Mouse (Mus musculus) erythroblast, embryonic 14.5 days (primary cell): ENCODE results near the gene Chst15. TPM values are rescaled to one million over a fixed set of nuclear protein-coding genes. Genes with fewer than 3 reads are reported as not detected.

Source experiments
- H3K27me3 ChIP-seq: 2 replicates; pipeline ENCODE4 v1.6.1; 2012; ENCODE audit warnings: inconsistent platforms; ENCODE audit not compliant: control insufficient read depth
- H3K36me3 ChIP-seq: 2 replicates; pipeline ENCODE4 v1.6.1; 2012; ENCODE audit warnings: mild to moderate bottlenecking, inconsistent platforms; ENCODE audit not compliant: control insufficient read depth
- H3K4me1 ChIP-seq: 2 replicates; pipeline ENCODE4 v1.6.1; 2012; ENCODE audit warnings: inconsistent platforms; ENCODE audit not compliant: control insufficient read depth
- H3K4me3 ChIP-seq: replicated peaks from 2 replicates; pipeline ENCODE3; 2012; ENCODE audit warnings: moderate library complexity, mild to moderate bottlenecking, inconsistent platforms
- H3K9me3 ChIP-seq: 2 replicates; pipeline ENCODE4 v1.6.1; 2012; ENCODE audit warnings: low read length, inconsistent platforms, mixed read lengths; ENCODE audit not compliant: control insufficient read depth
- GATA1 ChIP-seq: IDR thresholded peaks from 2 replicates; pipeline ENCODE4 v1.6.1; 2012; ENCODE audit warnings: low read length, inconsistent platforms, mixed read lengths
- TAL1 ChIP-seq: IDR thresholded peaks from 3 replicates; pipeline ENCODE4 v1.6.1; 2012; ENCODE audit warnings: low read length, inconsistent platforms, mixed read lengths
- polyA plus RNA-seq: library from polyadenylated mRNA; stranded (reverse); fragments of >175 nt; gene quantifications from 2 replicates; pipeline ENCODE4 v1.2.3, GENCODE M21; 2012

Chst15 gene
- polyA plus RNA-seq, 1 experiment = 0.05 TPM

- H3K27me3 ChIP-seq = peaks cover under 1% of the 10 kb centered on the region; the same call in 1 of the 2 replicates
- no peaks in the 10 kb centered on the region for H3K36me3 ChIP-seq
- H3K4me1 ChIP-seq = no peaks in the 10 kb centered on the region
- no peak overlapping the region for H3K4me3 ChIP-seq
- no peaks in the 10 kb centered on the region for H3K9me3 ChIP-seq
- no peak for TF ChIP-seq TAL1
- TF ChIP-seq GATA1 = no peak
Measured at GRCm38 (mm10) chr7:132323430-132323829, 6.4 kb upstream of the Chst15 start.

GRCm38 (mm10) chr7:132321392-132321958 is 4.4 kb upstream of the Chst15 start:
- no peak overlapping the region for H3K4me3 ChIP-seq
- peaks cover 18% of the 10 kb centered on the region for H3K27me3 ChIP-seq
- TF ChIP-seq GATA1 = no peak
- no peak for TF ChIP-seq TAL1
- H3K4me1 ChIP-seq = peaks cover 7% of the 10 kb centered on the region
- H3K9me3 ChIP-seq = no peaks in the 10 kb centered on the region
- H3K36me3 ChIP-seq = no peaks in the 10 kb centered on the region

- peaks cover 17% of the 10 kb centered on the region for H3K4me1 ChIP-seq
- TF ChIP-seq TAL1 = no peak
- no peak for TF ChIP-seq GATA1
- H3K36me3 ChIP-seq = no peaks in the 10 kb centered on the region
- no peaks in the 10 kb centered on the region for H3K9me3 ChIP-seq
- H3K27me3 ChIP-seq = peaks cover 40% of the 10 kb centered on the region
- H3K4me3 ChIP-seq = peak overlapping the region; percentile 61
Measured at GRCm38 (mm10) chr7:132316101-132317035, 660 bp downstream of the Chst15 start.

- Histone ChIP-seq H3K27me3 (peaks cover 40% of the 10 kb centered on the region), H3K36me3 (no peaks in the 10 kb centered on the region), H3K9me3 (no peaks in the 10 kb centered on the region), H3K4me3 (peak overlapping the region; percentile 61), H3K4me1 (peaks cover 17% of the 10 kb centered on the region)
- TF ChIP-seq TAL1 = no peak
- TF ChIP-seq GATA1 = no peak
Measured at GRCm38 (mm10) chr7:132315149-132316091, 1.6 kb downstream of the Chst15 start.

- H3K36me3 ChIP-seq = no peaks in the 10 kb centered on the region
- no peaks in the 10 kb centered on the region for H3K9me3 ChIP-seq
- H3K27me3 ChIP-seq = peaks cover 31% of the 10 kb centered on the region
- H3K4me1 ChIP-seq = peaks cover 17% of the 10 kb centered on the region
- H3K4me3 ChIP-seq = no peak overlapping the region
- no peak for TF ChIP-seq TAL1
- TF ChIP-seq GATA1 = no peak
Measured at GRCm38 (mm10) chr7:132312396-132312795, 4.6 kb downstream of the Chst15 start.

- Histone ChIP-seq H3K9me3 (no peaks in the 10 kb centered on the region), H3K27me3 (no peaks in the 10 kb centered on the region)
Measured at GRCm38 (mm10) chr7:132308537-132309191, 8.4 kb downstream of the Chst15 start.

GRCm38 (mm10) chr7:132307722-132308271 is 9.2 kb downstream of the Chst15 start:
- H3K27me3 ChIP-seq = no peaks in the 10 kb centered on the region
- H3K4me3 ChIP-seq = no peak overlapping the region
- H3K9me3 ChIP-seq = no peaks in the 10 kb centered on the region
- H3K36me3 ChIP-seq = no peaks in the 10 kb centered on the region
- no peaks in the 10 kb centered on the region; the same call in 1 of the 2 replicates for H3K4me1 ChIP-seq
- no peak for TF ChIP-seq GATA1
- no peak for TF ChIP-seq TAL1

More at GRCm38 (mm10) chr7:132308537-132309191, 8.4 kb downstream of the Chst15 start:
- TF ChIP-seq GATA1 (no peak), TAL1 (no peak)
- no peak overlapping the region for H3K4me3 ChIP-seq
- no peaks in the 10 kb centered on the region for H3K36me3 ChIP-seq
- no peaks in the 10 kb centered on the region; the same call in 1 of the 2 replicates for H3K4me1 ChIP-seq
